Mouse (Mus musculus) lung, embryonic 15.5 days (tissue): ENCODE measurements around the gene Wif1. TPM values are rescaled to one million over a fixed set of nuclear protein-coding genes. Genes with fewer than 3 reads are reported as not detected.

Source experiments
- ATAC-seq: fragments of 200-750 bp; cut with Nextera tagmentation; 2 replicates; pipeline ENCODE4 v1.8.0; 2017; ENCODE audit warnings: moderate number of reproducible peaks, borderline replicate concordance; ENCODE audit not compliant: low FRiP score, low TSS enrichment; ENCODE audit errors: extremely low read depth
- H3K27ac ChIP-seq: fragments of 300-500 bp; sonication (generic); 2 replicates; pipeline ENCODE4 v1.5.1; 2015; ENCODE audit warnings: moderate library complexity, mild to moderate bottlenecking, inconsistent platforms
- H3K27me3 ChIP-seq: fragments of 300-500 bp; sonication (generic); 2 replicates; pipeline ENCODE4 v1.6.1; 2015; ENCODE audit warnings: inconsistent platforms
- H3K36me3 ChIP-seq: fragments of 300-500 bp; sonication (generic); 2 replicates; pipeline ENCODE4 v1.6.1; 2015; ENCODE audit warnings: inconsistent platforms
- H3K4me1 ChIP-seq: fragments of 300-500 bp; sonication (generic); 2 replicates; pipeline ENCODE4 v1.6.1; 2015; ENCODE audit warnings: inconsistent platforms
- H3K4me2 ChIP-seq: fragments of 300-500 bp; sonication (generic); 2 replicates; pipeline ENCODE4 v1.6.1; 2015; ENCODE audit warnings: inconsistent platforms, mild to moderate bottlenecking, moderate library complexity
- H3K4me3 ChIP-seq: fragments of 300-500 bp; sonication (generic); 2 replicates; pipeline ENCODE4 v1.5.1; 2015; ENCODE audit warnings: mild to moderate bottlenecking, inconsistent platforms
- H3K9ac ChIP-seq: fragments of 300-500 bp; sonication (generic); 2 replicates; pipeline ENCODE4 v1.6.1; 2015; ENCODE audit warnings: inconsistent platforms
- H3K9me3 ChIP-seq: fragments of 300-500 bp; sonication (generic); 2 replicates; pipeline ENCODE4 v1.6.1; 2016; ENCODE audit warnings: inconsistent platforms
- WGBS: fragments of 180-500 bp; shearing (Covaris S2); methylation state at CpG from one replicate; pipeline ENCODE4 v1.1.7; 2015; 5-methylcytosine and 5-hydroxymethylcytosine counted together
- polyA plus RNA-seq: library from polyadenylated mRNA; unstranded; fragments of >200 nt; fragmentation: Nextera tagmentation; extraction: Ambion mirVana; gene quantifications from 2 replicates; pipeline ENCODE4 v1.2.1, GENCODE M21; 2015

Wif1 gene
- polyA plus RNA-seq, 1 experiment from 2014 or later: 16.4 TPM

DNA sequence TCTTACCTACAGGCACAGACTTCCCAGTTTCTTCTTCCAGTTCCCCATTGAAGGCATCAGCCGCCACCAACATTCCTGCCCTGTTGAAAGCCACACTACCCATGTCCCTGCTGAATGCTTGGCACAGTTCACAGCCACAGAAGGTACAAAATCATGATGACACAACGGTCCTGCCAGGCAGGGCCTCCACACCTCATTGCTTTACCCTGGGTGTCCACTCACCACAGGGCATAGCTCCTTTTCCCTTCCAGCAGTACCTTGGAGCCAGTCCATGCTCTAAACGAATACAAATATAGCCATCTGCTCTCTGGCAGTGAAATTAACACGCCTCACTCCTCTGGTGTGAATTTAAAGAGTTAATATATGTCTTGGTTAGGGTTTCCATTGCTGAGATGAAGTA is 49.1 kb downstream of the Wif1 start:
- H3K27me3 ChIP-seq: no peaks in the 10 kb centered on the region
- H3K9ac ChIP-seq: no peak overlapping the region
- H3K27ac ChIP-seq: no peak overlapping the region
- no peaks in the 10 kb centered on the region for H3K36me3 ChIP-seq
- H3K4me1 ChIP-seq: no peaks in the 10 kb centered on the region
- H3K4me2 ChIP-seq: no peak overlapping the region
- no peak overlapping the region for H3K4me3 ChIP-seq
- WGBS: 89% methylated on average over 4 of the region's 4 CpGs
- H3K9me3 ChIP-seq: no peaks in the 10 kb centered on the region
- ATAC-seq: no peak

DNA sequence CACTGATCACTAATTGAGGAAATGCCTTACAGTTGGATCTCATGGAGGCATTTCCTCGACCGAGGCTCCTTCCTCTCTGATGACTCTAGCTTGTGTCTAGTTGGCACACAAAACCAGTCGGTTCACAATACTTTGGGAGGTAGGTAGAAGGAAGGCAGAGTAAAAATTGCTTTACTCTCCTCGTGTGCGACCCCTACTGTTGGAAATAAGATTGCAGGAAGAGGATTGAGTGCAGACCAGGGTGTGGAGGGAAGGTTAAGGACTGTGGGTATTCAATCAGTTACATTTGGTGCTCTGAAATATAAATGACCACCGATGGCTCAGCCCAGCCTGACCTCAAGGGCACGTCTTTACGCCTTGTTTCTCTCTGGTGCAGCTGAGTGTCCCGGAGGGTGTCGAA is 49.8 kb downstream of the Wif1 start:
- ATAC-seq: no peak
- H3K36me3 ChIP-seq: no peaks in the 10 kb centered on the region
- H3K4me2 ChIP-seq: no peak overlapping the region
- H3K4me1 ChIP-seq: no peaks in the 10 kb centered on the region
- no peak overlapping the region for H3K9ac ChIP-seq
- H3K27me3 ChIP-seq: no peaks in the 10 kb centered on the region
- WGBS: 60% methylated on average over 10 of the region's 10 CpGs
- H3K27ac ChIP-seq: no peak overlapping the region
- no peaks in the 10 kb centered on the region for H3K9me3 ChIP-seq
- H3K4me3 ChIP-seq: no peak overlapping the region

DNA sequence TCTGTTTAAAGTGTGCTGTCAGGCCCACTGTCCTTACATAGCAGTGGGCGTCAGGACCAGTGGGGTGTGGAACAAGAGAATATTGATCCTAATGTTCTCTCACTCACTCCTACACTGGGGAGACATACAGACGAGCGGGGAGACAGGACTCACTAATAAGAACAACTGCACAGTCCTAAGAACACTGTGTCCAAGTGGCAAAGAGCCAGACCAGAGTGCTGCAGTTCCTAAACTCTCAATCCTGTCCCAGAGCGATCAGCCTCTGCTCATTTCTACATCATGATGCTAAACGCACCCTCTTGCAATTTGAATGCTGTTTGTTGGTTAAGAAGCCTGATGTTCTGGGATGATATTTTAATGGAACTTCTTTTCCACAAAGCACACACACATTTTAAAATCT is 54.9 kb downstream of the Wif1 start:
- H3K27ac ChIP-seq: no peak overlapping the region
- H3K4me2 ChIP-seq: no peak overlapping the region
- ATAC-seq: no peak
- H3K36me3 ChIP-seq: no peaks in the 10 kb centered on the region
- no peak overlapping the region for H3K9ac ChIP-seq
- H3K4me3 ChIP-seq: no peak overlapping the region
- peaks cover 12% of the 10 kb centered on the region; the same call in 1 of the 2 replicates for H3K4me1 ChIP-seq
- 56% methylated on average over 5 of the region's 5 CpGs for WGBS
- no peaks in the 10 kb centered on the region for H3K9me3 ChIP-seq
- no peaks in the 10 kb centered on the region for H3K27me3 ChIP-seq

GRCm38 (mm10) chr10:121089312-121089711 is 55.6 kb downstream of the Wif1 start:
- Histone ChIP-seq H3K27me3 (no peaks in the 10 kb centered on the region), H3K36me3 (no peaks in the 10 kb centered on the region), H3K9me3 (no peaks in the 10 kb centered on the region), H3K9ac (no peak overlapping the region), H3K4me1 (peaks cover 12% of the 10 kb centered on the region; the same call in 1 of the 2 replicates), H3K4me2 (peak overlapping the region; percentile 34), H3K27ac (no peak overlapping the region), H3K4me3 (no peak overlapping the region)
- 2% methylated on average over 6 of the region's 6 CpGs for WGBS
- ATAC-seq: peak; percentile 67; the same call in 1 of the 2 replicates

GRCm38 (mm10) chr10:121090006-121090405 is 56.2 kb downstream of the Wif1 start:
- H3K4me2 ChIP-seq: 0 out of 2 replicates have a peak overlapping the region, but pooled peaks have one; percentile 34
- H3K27ac ChIP-seq: no peak overlapping the region
- ATAC-seq: no peak; the same call in 1 of the 2 replicates
- H3K27me3 ChIP-seq: no peaks in the 10 kb centered on the region
- no peaks in the 10 kb centered on the region for H3K36me3 ChIP-seq
- H3K4me1 ChIP-seq: peaks cover 12% of the 10 kb centered on the region; the same call in 1 of the 2 replicates
- H3K4me3 ChIP-seq: no peak overlapping the region
- 19% methylated on average over 8 of the region's 8 CpGs for WGBS
- no peaks in the 10 kb centered on the region for H3K9me3 ChIP-seq
- no peak overlapping the region for H3K9ac ChIP-seq

GRCm38 (mm10) chr10:121095948-121096347 is 62.2 kb downstream of the Wif1 start:
- no peaks in the 10 kb centered on the region for H3K36me3 ChIP-seq
- H3K9ac ChIP-seq: no peak overlapping the region
- no peak overlapping the region for H3K4me3 ChIP-seq
- H3K4me2 ChIP-seq: peak overlapping the region; percentile 40
- 23% methylated on average over 12 of the region's 12 CpGs for WGBS
- no peak for ATAC-seq
- H3K4me1 ChIP-seq: peaks cover 11% of the 10 kb centered on the region; the same call in 1 of the 2 replicates
- H3K27me3 ChIP-seq: no peaks in the 10 kb centered on the region
- H3K9me3 ChIP-seq: no peaks in the 10 kb centered on the region
- H3K27ac ChIP-seq: no peak overlapping the region

DNA sequence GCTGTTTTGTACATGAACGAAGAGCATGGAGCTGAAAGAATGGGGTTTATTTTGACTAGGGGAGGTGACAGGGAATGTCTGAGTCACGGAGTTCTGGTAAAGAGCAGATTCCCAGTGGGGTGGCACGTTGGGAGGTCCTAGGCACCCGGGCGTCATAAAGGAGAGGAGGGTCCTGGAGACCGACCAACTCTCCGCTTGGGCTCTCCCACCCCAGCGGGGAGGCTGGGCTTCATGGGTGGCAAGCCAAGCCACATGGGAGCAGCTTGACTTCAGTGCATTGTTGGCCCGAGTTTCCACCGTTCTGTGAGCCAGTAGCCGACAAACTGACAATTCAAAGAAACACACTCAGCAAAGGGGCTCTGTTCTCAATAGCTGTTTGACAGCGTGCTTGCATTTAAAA is 64.5 kb downstream of the Wif1 start:
- H3K27ac ChIP-seq: 0 out of 2 replicates have a peak overlapping the region, but pooled peaks have one; percentile 4
- no peaks in the 10 kb centered on the region for H3K9me3 ChIP-seq
- peaks cover 11% of the 10 kb centered on the region; the same call in 1 of the 2 replicates for H3K4me1 ChIP-seq
- no peak overlapping the region for H3K4me2 ChIP-seq
- 55% methylated on average over 12 of the region's 12 CpGs for WGBS
- no peak overlapping the region for H3K4me3 ChIP-seq
- ATAC-seq: peak; percentile 67; the same call in 1 of the 2 replicates
- no peaks in the 10 kb centered on the region for H3K36me3 ChIP-seq
- no peaks in the 10 kb centered on the region for H3K27me3 ChIP-seq
- no peak overlapping the region for H3K9ac ChIP-seq

- Histone ChIP-seq H3K9ac (no peak overlapping the region), H3K27ac (no peak overlapping the region), H3K36me3 (no peaks in the 10 kb centered on the region), H3K9me3 (no peaks in the 10 kb centered on the region), H3K4me1 (peaks cover 11% of the 10 kb centered on the region; the same call in 1 of the 2 replicates), H3K4me3 (no peak overlapping the region), H3K27me3 (no peaks in the 10 kb centered on the region), H3K4me2 (no peak overlapping the region)
- 55% methylated on average over 11 of the region's 11 CpGs for WGBS
- no peak for ATAC-seq
Observed at GRCm38 (mm10) chr10:121099658-121100057, 65.9 kb downstream of the Wif1 start.

- no peaks in the 10 kb centered on the region for H3K27me3 ChIP-seq
- no peak overlapping the region for H3K4me2 ChIP-seq
- ATAC-seq: no peak
- H3K36me3 ChIP-seq: no peaks in the 10 kb centered on the region
- no peaks in the 10 kb centered on the region for H3K9me3 ChIP-seq
- H3K4me3 ChIP-seq: no peak overlapping the region
- no peaks in the 10 kb centered on the region for H3K4me1 ChIP-seq
- no peak overlapping the region for H3K9ac ChIP-seq
- no peak overlapping the region for H3K27ac ChIP-seq
Observed at GRCm38 (mm10) chr10:121116115-121116514, 82.4 kb downstream of the Wif1 start.

GRCm38 (mm10) chr10:121116636-121117035 is 82.9 kb downstream of the Wif1 start:
- no peak for ATAC-seq
- Histone ChIP-seq H3K4me2 (no peak overlapping the region), H3K27me3 (no peaks in the 10 kb centered on the region), H3K4me3 (no peak overlapping the region), H3K36me3 (no peaks in the 10 kb centered on the region), H3K27ac (no peak overlapping the region), H3K4me1 (no peaks in the 10 kb centered on the region), H3K9me3 (no peaks in the 10 kb centered on the region), H3K9ac (no peak overlapping the region)
- 53% methylated on average over 4 of the region's 4 CpGs for WGBS

- H3K9ac ChIP-seq: no peak overlapping the region
- ATAC-seq: no peak
- H3K27me3 ChIP-seq: no peaks in the 10 kb centered on the region
- WGBS: 57% methylated on average over 6 of the region's 6 CpGs
- H3K36me3 ChIP-seq: no peaks in the 10 kb centered on the region
- no peak overlapping the region for H3K4me2 ChIP-seq
- no peaks in the 10 kb centered on the region for H3K9me3 ChIP-seq
- no peaks in the 10 kb centered on the region for H3K4me1 ChIP-seq
- no peak overlapping the region for H3K4me3 ChIP-seq
- no peak overlapping the region for H3K27ac ChIP-seq
Observed at GRCm38 (mm10) chr10:121120751-121121150, 87.0 kb downstream of the Wif1 start.

DNA sequence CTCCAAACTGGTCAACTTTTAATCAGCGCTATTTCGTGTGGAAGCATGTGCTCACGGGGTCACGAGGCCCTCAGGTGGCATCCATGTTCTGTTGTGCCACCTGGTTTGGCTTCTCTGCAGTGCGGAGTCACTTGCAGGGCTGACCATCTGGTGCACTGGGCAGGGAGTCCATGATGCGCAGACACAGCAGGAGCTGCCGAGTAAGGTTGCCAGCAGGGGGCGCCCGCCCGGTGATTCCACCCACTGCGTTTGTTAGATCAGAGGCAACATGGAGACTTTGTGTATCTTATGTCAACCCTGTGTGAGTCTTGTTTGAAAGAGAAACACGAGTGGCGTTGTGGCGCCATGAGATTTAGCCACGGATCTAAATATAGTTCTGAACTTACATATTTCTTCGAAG is 90.7 kb downstream of the Wif1 start:
- H3K27me3 ChIP-seq: no peaks in the 10 kb centered on the region
- no peak for ATAC-seq
- 90% methylated on average over 16 of the region's 16 CpGs for WGBS
- H3K9me3 ChIP-seq: no peaks in the 10 kb centered on the region
- no peak overlapping the region for H3K27ac ChIP-seq
- H3K9ac ChIP-seq: no peak overlapping the region
- peaks cover 8% of the 10 kb centered on the region for H3K4me1 ChIP-seq
- H3K4me2 ChIP-seq: no peak overlapping the region
- no peaks in the 10 kb centered on the region for H3K36me3 ChIP-seq
- H3K4me3 ChIP-seq: no peak overlapping the region
